Mouse (Mus musculus) central nervous system, embryonic 14 days (tissue): ENCODE measurements around the gene Uck2. TPM values are rescaled to one million over a fixed set of nuclear protein-coding genes. Genes with fewer than 3 reads are reported as not detected.

ENCODE experiments used
- polyA plus RNA-seq: library from polyadenylated mRNA; depleted of rRNA; stranded (reverse); fragments of >200 nt; gene quantifications from 2 replicates; pipeline ENCODE4 v1.2.3, GENCODE M21; 2012; rRNA removed

The Uck2 gene
- polyA plus RNA-seq: 42.8 and 45.1 TPM in 2 replicates

DNA sequence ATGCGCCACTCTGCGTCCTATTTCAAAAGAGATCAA, at the start of gene Uck2:
TSS of gene Uck2 (minus strand) at position 1 of the 36 bp plus-strand sequence.

DNA sequence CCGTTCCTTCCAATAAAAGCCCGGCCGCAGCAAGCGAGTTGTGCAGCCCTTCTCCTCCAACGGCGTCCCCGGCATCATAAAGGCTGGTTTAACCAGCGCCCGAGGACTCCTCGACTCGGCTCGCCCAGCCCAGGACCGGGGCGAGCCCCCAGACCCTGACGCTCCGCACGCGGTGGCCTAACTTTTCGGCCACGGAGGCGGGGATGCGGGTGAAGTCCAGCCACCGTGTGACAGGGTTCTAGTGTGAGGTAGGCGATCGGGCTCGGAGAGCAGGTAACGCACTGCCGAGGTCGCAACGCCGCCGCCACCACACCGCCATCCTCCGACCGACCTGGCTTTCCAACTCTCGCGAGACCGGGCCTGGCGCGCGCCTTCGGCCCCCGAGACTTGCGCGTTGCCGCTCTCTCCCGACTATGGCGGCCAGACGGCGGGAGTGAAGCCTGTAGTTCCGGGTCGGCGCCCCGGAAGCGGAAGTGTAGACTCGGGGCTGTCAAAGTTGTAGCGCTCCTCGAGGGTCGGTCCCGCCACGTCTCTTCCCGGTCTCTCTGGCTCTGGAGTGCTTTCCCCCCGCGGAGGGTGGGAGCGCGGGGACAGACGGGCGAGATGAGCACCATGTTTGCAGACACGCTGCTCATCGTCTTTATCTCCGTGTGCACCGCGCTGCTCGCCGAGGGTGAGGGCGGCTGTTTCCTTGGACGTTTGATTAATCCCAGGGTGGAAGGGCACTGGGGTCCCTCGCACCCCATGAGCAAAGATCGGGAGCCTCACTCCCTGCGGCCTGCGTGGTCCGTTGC, 23.3 kb upstream of the Uck2 start, which contains the start of gene Tmco1:
TSS of gene Tmco1 (plus strand) at position 118 of the 794 bp plus-strand sequence.

Other genes starting within 250 kb of the Uck2 start
- gene Tmco1, start 23.1 kb upstream of the Uck2 start, polyA plus RNA-seq: 57.7 and 61.2 TPM in 2 replicates
- gene Aldh9a1, start 64.7 kb upstream of the Uck2 start, polyA plus RNA-seq: 26.5 and 30.4 TPM in 2 replicates
- 88.8 and 92.3 TPM in 2 replicates for gene Mgst3, start 108.5 kb upstream of the Uck2 start, polyA plus RNA-seq
- not detected in 2 replicates for gene Lrrc52, start 181.5 kb upstream of the Uck2 start, polyA plus RNA-seq